Mouse (Mus musculus) adrenal gland, postnatal 36 days (tissue): ENCODE measurements around the gene Klhl2. TPM values are rescaled to one million over a fixed set of nuclear protein-coding genes. Genes with fewer than 3 reads are reported as not detected.

ENCODE experiments used
- DNase-seq, 2 experiments: peaks; one replicate each; pipeline ENCODE4 v3.0.0; 2021; ENCODE audit warnings: mixed read lengths in 1 of 2
- long read RNA-seq, 2 experiments: library from polyadenylated mRNA; stranded (forward); transcript quantifications; one replicate each; pipeline ENCODE4 v2.0.0; 2021; ENCODE audit warnings: borderline sequencing depth in 2 of 2
- total RNA-seq, 2 experiments: library from RNA; stranded (reverse); gene quantifications; 2 replicates each; pipeline ENCODE4 v1.2.3; 2021

The Klhl2 gene
- 10 to 100 TPM; 63.8 to 79.3 TPM for total RNA-seq
- long read RNA-seq, experiment 1, transcript Klhl2-201 (15 exons, 3,412 nt), result major isoform, 151 of 186 reads
- long read RNA-seq, experiment 1, partial matches to known transcripts, result 21 of 186 reads
- long read RNA-seq, experiment 1, other reads (novel, unspliced or antisense), result 14 of 186 reads
- long read RNA-seq, experiment 2, transcript Klhl2-201 (15 exons, 3,412 nt), result major isoform, 16 of 19 reads
- long read RNA-seq, experiment 2, partial matches to known transcripts, result 2 of 19 reads
- long read RNA-seq, experiment 2, other reads (novel, unspliced or antisense), result 1 of 19 reads

DNA sequence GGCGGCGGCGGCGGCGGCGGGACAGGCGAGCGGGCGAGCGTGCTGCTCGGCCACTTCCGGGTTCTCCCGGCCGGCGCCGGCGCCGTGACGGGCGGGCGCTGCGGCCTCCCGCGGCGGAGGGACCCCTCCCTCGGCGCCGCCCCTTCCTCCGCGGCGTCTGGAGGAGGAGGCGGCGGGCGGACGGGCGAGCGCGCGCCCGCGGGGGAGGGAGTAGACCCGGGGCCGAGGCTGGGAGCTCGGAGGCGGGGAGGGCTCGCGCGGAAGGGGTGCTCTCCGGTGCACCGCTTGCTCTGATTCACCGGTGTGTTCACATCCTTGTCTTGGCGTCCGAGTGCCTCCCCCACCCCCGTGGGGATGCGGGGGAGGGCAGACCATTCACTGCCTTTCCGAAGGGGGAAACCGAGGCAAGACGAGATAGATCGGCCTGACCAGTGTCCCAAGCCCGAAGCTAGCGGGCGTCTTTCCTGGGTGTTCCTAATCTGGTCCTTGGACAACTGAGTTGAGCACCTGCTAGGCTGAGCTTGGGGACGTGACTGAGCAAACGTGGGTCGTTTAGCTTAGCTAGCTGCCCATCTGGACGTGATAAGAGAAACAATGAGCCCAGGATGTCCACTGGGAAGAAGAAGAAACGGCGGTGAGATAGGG is at the start of gene Klhl2:
Gene Klhl2 (minus strand): TSS at position 121 of the 645 bp plus-strand sequence.
- peak; percentile 88 to 94 for DNase-seq

DNA sequence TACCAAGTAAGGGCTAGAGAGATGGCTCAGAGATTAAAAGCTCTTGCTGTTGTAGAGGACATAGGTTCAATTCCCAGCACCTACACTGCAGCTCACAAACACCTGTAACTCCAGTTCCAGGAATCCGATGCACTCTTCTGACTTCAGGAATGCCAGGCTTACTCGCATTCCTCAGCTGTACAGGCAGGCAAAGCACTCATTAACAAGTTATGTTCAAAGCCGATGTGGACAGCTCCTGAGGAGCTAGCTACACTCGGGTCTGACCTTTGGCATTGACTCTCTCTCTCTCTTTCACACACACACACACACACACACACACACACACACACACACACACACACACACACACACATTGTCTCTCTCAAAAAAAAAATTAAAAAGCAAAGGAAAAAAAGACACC is 48.9 kb upstream of the Klhl2 start:
- DNase-seq, result no peak

DNA sequence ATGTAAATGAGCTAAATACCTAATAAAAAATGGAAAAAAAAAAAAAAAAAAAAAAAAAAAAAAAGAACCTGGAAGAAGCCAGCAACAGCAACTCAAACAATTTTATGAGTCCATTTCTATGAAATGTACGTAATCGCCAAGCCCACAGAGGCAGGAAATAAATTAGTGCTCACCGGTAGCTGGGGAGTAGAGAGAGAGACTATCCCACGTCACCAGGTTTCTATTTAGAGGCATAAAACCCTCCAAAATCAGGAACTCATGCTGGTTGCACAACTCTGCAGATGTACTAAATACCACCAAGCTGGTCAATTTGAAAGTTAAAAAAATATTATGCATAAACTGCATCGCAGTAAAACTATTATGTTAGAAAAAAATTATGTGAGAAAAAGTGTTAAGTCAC is 46.9 kb upstream of the Klhl2 start:
- no peak for DNase-seq

DNA sequence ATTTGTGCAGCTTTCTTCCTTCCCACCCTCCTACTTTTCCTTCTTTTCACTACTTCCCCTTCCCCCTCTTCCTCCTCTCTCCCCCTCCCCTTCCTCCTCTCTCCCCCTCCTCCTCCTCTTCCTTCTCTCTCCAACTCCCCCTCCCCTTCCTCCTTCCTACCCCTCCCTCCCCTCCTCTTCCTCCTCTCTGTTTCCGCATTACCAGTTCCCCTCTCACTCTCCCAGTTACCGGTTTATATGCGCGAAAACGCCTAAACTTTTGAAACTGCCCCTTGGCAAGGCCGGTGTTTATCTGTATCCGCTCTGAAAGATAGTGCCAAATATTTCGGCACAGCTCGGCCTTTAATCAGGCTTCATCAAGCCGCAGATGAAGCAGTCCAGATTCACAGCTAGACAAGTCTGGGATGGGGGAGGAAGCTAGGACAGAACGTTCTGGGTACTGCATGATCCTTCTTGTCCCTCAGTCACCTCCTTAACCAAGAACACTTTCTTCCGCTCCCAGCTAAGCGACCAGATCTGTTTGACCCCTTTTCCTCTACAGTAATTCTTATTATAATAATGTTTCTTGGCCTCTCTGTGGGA is 30.9 kb upstream of the Klhl2 start:
- DNase-seq, result peak; percentile 33 to 47

DNA sequence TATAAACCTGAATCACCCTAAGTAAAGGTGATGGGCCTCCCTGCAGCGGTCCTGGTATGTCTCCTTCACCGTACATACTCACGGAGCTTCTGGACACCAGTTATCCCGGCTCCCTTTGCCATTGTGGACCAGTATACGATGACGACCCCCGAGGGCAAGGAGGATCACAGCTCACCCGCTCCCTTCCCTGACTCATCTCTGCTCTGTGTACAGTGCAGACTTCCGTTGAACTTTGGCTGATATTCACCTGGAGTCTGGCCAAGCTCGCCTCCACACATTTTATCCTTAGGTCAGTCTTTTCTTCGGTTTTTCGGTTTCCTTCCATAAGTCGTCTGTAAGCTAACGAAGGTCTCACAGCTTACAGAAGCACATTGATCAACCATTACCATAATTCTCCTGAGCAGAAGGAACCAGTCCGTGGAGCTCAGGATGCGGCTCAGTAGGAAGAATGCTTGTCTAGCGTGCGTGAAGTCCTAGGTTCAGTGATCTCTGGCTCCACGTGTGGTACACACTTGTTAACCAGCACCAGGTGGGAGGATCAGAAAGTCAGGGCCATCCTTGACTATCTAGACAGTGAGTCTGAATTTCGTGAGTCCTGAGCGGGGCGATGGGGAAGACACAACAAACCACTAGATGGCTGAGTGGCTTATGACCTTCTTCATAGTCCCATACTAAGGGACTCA is 28.0 kb upstream of the Klhl2 start:
- DNase-seq, result peak; percentile 39 to 52

DNA sequence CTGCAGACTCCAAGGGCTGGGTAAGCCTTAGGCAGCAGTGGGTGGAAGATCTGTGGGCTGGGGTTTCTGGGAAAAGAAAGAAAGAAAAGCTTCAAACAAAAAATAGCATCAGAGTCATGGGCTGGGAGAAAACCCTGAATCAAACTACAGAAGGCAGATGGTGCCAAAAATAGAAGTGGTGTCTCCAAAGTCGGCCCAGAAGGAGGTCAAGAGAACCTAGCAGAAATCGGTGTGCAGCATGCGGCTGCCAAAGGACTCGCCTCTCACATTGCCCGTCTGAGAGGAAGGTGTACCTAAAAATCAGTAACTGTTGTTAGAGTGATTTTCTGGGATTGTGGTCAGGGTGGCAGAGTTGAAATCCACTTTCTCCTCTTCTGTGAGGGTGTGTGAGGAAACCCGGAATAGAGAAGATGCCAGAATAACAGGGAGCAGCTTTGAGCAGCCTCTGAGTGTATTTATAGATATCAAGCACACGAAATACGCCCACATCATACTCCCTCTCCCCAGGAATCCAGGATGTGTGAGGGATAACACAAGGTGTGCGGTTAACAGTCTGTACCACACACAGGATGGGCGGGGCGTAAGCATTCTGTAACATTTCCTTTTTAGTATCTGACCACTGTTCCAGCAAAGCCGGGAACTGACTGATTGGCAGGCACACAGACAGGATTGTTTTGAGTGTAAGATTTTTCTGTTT is 21.8 kb upstream of the Klhl2 start:
- no peak for DNase-seq

DNA sequence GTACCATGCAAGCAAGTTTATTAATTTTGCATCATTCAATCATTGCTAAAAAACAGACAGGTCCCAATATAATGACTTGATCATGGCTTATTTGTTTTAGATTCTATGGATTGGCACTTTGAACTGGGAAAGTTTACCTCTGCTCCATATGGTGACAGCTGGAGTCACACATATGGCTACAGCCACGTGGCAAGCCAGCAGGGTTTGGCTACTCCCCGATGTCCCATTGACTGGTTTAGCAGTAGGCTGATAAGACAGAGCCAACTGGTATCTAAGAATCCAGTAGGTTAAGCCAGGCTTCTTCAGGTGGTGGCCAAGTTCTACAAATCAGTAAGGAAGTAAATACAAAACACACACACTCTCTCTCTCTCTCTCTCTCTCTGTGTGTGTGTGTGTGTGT is 20.4 kb upstream of the Klhl2 start:
- no peak for DNase-seq

DNA sequence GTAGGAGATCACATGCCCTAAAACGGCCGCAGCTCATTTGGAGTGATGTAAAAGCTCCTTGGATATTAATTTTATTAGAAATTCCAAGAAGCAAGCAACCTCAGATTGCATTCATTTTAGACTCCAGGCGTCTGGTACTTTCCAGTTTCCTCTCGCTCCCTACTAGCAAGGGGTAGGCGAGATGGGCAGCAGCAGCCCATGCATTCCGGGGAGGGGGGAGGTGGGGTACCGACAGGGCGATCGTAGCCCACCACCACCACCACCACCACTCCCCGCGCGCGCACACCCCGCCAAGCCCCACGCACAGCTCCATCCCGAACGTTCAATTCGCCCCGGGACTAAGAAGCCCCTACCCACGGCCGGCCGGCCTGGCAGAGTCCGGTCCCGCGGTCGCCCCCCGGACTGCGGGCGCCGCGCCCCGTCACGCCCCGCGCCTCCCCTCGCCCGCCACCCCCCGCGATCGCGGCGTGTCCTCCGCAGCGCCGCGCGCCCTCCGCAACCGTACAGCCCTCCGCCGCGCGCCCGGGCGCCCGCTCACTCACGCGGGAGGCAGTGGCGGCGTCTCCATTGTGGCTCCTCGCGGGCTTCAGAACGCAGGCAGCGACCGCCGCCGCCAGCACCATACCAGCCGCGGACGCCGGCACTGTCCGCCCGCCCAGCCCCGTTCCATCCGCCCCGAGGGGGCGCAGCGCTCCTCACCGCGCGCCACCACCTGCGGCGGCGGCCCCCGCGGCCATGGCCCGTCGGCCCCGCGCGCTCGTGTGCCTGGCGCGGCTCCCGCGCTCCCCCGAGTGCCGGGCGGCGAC is 523 bp downstream of the Klhl2 start:
- DNase-seq, result peak in 1 of 2 experiments; percentile 6

DNA sequence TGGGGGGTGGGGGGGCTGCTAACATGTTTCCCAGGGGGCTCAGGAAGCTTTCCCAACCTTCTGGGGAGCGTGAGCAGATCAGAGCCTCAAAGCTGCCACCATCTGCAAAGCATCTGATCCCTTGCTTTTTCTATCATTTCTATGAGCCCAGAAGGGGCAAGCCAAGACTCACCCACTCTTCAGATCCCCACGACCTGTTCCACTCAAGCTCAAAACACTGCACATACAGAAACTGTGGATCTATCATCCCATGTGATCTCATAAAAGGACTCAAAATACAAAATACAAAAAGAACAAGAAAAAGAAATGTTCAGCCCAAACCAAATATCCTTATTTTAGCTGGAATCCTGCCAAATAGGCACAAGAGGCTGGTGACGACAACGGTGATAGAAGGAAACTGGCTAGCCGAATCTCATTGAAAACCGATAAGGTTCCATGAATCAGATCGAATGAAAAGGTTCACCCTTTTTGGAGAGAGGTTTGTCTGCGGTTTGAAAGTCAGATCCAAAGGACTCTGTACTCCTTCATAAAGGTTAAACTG is 1.5 kb downstream of the Klhl2 start:
- DNase-seq, result no peak

DNA sequence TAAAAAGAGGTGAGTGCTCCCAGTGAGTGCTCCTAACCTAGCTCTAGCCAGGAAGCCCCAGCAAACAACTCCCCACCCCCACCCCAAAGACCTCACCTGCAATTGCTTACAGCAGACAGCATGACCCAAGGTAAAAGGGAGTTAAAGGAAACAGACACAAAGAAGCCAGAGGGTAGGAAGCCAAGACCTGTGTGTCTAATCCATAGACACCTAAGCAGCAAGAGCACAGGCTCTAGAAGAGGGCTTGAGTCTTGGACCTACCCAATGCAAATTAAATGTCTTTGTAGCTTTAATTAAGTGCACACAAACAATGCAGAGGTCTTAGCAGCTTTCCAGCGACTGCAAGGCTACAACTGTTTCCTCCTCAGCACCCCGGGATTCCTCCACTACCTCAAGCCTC is 2.2 kb downstream of the Klhl2 start:
- no peak for DNase-seq

DNA sequence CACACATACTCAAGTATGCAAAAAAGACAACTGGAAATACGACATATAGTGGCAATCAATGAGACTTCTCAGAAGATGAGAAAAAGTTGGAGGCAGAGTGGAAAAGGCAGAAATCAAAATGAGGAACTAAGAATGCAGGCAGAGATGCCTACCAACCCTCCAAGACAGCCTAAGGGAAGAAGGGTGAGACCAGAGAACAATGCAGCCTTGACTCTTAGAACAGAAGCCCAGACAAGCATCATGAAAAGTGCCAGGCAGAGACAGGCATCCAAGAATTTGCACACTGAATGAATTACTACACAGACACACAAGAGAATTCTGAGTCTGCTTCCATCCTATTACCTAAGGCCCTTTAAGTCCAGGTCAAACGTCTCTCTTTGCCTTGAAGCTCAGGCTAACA is 2.6 kb downstream of the Klhl2 start:
- DNase-seq, result no peak

DNA sequence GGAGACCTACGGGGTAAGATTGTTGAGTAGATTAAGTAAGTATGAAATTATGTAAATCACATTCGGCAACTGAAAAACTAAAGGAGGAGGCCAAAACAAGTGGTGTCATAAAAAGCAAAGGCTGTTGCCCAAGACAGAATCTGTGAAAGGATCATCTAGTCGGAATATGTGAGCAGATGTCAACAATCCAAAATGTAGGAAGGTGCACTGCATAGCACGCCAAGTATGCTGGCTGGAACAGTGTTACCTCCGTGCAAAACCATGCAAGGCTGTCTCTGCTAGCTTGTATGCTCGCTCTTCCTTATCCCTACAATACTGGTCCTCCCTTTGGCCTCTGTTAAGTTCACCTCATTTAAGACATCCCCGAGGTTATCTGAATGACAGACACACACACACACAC is 4.5 kb downstream of the Klhl2 start:
- no peak for DNase-seq

DNA sequence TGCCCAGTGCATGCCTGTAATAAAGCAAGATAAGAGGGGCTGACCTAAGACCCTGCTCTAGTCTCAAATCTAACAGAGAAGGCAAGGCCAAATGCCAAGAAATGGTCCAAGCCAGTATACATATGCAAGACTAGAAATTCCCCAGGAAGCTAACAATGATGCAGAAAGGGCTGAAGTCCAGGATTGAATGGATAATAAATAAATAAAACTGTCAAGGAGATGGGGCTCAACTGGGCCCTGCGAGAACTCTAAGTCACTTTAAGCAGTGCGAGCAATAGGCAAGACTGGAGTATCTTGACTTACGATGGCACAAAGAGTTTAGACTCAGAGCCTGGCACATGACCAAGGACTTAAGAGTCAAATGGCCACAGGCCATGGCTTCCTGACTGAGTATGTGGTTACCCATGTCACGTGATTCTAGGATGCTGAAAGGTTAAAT is 5.8 kb downstream of the Klhl2 start:
- peak in 1 of 2 experiments; percentile 54 for DNase-seq

DNA sequence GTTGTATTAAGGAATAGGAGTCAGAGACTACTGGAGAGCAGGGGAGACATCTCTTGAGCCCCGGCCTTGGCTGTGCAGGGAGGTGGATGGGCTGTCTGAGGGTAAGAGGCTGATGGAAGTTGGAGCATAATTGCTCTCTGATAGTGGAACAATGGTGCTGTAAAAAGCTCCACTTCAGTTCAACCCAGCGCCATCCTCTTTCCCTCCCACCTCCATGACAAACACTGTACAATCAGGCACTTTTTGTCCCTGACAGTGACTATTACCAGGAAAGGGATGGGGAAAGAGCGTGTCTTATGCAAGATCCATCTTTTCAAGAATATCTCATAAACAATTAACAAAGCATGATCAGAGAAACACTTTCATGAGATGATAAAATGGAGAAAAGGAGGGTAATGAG is 6.6 kb downstream of the Klhl2 start:
- DNase-seq, result no peak

DNA sequence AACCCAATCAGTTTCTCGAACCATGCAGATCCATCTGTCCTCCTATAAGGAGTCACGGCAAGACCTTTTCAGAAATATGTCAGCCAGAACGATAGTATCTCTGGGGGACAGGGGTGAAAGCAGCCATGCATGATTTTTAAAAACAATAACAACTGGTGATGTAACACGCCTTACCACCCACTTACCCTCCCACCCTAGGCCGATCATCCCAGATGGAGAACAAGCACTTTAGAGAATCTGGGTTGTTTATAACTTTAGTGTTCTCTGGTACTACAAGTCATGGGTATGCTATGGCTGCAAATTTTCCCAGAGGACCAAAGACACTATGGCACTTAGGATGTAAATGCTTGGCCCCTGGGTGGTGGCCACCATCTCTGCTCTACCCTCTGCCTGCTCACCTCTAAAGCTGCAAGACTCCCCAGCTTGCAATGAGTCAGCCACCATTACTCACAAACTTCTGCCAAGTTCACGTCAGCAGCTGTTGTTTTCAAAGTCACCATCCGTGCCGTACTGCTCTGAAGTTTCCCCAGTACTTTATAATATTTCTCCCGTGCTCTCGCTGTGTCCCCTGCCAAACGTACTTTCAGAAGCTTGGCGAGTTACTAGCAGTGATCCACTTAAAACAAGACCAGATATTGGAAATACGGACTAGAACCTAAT is 7.9 kb downstream of the Klhl2 start:
- DNase-seq, result peak; percentile 85

DNA sequence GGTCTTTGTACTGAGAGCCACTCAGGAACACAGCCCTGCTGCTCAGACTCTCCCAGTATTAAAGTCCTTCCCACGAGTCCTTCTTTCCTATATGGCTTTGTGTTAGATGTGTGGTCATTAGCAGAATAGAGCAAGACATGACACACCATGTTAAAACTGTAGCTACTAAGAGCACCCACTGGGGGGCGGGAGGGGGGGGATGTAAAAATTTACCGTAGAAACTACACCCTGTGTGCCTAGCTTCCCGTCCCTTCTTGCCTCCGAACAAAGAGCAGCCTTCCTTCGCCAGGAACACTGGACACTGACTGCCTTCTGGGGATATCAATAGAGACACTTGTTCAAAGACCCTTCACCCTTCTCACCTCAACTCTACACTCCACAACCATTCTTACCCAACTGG is 10.2 kb downstream of the Klhl2 start:
- no peak for DNase-seq

DNA sequence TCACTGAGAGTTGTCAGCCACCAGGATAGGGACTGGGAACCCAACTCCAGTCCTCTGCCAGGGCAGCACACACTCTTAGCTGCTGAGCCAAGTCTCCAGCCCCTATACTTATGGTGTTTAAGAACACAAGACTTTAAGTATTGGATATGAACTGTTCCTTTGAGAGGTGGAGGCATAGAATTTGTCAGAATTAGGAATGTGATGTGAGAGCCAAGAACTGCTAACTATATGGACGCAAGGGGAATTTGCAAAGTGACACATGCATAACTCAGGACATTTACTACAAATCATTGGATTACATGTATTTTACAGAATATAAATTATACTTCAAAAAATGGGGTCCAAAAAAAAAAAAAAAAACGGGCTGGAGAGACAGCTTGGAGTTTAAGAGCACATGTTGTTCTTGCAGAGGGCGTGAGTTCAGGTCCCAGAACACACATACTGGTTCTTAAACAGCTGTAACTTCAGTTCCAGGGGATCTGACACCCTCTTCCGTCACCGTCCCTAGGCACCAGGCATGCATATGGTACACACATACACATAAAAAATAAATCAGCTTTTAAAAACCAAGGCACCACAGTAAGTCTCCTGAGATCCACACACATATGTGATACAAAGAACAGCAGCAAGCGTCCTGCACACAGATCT is 14.2 kb downstream of the Klhl2 start:
- no peak for DNase-seq

DNA sequence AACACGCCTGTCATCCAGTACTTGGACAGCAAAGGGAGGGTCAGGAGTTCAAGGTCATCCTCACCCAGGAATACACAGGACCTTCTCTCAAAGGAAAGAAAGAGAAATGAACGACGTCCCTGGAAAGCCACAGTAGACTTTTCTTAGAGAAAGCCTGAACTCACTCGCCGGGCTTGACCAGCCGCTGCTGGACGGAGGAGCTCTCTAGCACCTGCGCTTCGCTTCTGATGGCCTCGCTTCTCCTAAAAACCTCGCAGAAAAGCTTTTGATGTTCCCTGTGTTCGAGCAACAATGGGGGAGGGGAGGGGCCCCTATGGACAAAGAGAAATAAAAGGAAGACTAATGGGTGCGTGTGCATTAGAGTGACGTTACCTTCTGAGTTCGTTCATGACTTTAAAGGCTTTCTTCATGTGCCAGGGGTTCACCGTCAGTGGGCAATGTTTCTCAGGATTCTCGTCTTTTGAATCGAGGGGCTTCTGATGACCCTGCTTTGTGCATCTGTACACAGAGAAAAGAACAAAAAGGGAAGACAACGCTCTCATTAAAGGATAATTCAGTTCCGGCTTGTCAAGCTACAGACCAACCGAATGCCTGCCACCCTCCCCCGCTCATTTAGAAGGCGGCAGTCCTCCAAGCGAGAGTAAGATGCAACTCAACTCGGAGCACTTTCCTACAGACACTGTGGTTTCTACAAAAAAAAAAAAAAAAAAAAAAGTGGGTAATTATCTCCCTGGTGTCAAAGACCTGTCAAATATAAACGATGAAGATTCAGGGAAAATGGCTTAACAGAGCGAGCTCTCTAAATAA is 15.5 kb downstream of the Klhl2 start:
- no peak for DNase-seq

DNA sequence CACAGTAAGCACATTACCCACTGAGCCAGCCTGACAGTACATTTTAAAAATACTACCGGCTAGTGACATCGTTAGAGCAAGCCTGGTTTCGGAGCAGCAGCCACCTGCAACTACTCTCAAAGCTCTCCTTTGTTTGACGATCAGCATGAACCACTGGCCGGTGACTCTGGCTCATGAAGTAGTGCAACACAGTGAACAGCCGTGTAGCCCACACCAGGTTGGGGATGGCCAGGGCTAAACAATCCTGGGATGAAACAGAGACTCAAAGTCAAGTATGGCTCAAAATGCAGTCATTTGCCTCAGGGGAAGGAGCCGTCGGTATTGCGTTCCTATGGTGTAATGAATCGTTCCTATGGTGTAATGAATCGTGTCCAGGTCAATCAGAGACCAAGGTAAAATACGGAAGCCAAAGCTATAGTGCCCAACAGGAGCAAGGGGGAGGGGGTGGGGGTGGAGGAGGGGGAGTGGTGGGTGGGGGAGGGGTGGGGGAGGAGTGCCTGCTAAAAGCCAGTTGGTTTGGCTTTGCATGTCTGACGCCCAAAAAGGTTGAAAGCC is 17.2 kb downstream of the Klhl2 start:
- DNase-seq, result no peak
